Mouse (Mus musculus): ENCODE data around the gene Gpha2. TPM values are rescaled to one million over a fixed set of nuclear protein-coding genes. Genes with fewer than 3 reads are reported as not detected.

The Gpha2 gene
- polyA plus RNA-seq (2012; rRNA removed): 0.31 and 0.83 TPM in 2 replicates

- no peak for DNase-seq (ENCODE audit: low spot score)
These were observed at the start of gene Gpha2 for GRCm38 (mm10) chr19:6226135-6226534. Gpha2 (plus strand) TSS chr19:6226380.

DNA sequence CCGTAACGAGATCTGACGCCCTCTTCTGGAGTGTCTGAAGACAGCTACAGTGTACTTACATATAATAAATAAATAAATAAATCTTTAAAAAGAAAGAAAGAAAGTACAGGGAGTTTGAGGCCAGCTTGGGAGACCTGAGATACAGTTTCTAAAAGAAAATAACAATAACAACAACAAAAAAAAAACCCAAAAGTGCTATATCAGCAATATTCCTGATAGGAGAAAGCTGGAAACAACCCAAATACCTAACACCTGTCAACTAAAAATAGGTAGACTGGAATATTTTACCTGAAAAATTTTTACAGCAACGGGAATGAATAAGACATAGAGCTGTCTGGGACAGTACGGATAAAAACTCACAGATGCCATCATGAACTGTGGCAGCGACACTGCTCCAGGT is 47.4 kb upstream of the Gpha2 start:
- DNase-seq (ENCODE audit: low spot score): no peak

DNA sequence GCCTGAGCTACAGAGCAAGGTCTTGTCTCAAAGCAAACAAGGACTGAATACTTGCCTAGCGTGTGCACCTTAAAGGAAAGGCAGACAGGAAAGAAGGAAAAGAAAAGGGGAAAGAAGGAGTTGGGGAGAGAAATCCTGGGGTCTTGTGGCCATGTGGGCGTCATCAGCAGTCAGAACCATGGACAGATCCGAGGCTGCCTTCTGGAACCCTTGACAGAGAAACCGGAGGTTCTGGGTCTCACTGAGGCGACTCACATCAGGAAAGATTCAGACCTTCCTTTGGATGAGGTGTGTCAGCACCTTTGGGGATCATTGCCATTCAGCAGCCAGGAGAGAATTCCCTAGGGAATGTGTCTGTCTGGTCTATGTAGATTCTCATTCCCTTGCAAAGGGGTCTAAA is 44.6 kb upstream of the Gpha2 start:
- DNase-seq (ENCODE audit: low spot score): no peak

GRCm38 (mm10) chr19:6182534-6182933 is 43.6 kb upstream of the Gpha2 start:
- DNase-seq (ENCODE audit: low spot score): no peak

- DNase-seq (ENCODE audit: low spot score): no peak
These were observed 42.0 kb upstream of the Gpha2 start, which contains the start of gene Majin for GRCm38 (mm10) chr19:6184131-6184530. Majin (plus strand) TSS chr19:6184388.

DNA sequence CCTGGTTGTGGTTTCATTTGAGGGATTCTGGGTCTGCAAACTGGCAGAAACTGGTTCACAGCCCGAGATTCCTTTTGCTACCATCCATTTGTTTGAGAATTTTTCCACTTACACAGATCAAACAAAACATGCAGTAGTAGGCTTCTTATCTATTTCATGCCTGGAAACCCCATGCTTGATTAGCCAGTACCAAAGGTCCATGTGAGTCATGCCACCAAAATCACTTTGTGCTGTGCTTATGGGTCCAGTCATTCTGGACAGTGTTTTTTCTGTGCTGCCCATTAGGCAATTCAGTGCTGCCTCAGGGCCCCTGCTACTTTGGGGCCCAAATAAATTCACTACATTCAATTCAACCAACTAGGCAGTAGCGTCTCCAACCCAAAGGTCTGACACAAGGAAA is 21.9 kb upstream of the Gpha2 start:
- DNase-seq (ENCODE audit: low spot score): no peak

DNA sequence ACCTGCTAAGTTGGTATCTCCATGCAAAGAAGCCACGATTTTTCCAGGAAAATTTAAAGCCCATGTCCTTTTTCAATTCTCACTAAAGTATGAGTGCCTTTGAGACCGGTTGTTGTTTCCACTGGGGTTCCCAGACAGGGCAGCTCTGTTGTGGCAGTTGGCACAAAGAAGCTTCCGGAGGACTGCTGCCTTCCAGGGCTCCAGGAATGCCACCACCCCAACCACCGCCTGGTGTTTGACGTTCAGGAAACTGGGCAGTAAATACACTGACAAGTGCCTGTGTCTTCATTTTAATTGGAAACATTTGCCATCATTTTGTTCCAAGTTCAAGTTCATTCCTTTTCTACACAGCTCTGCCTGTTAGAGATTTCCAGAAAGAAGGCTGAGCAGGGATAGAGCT is 19.5 kb upstream of the Gpha2 start:
- DNase-seq (ENCODE audit: low spot score): no peak

GRCm38 (mm10) chr19:6216046-6216705 is 10.0 kb upstream of the Gpha2 start:
- DNase-seq (ENCODE audit: low spot score): no peak

DNA sequence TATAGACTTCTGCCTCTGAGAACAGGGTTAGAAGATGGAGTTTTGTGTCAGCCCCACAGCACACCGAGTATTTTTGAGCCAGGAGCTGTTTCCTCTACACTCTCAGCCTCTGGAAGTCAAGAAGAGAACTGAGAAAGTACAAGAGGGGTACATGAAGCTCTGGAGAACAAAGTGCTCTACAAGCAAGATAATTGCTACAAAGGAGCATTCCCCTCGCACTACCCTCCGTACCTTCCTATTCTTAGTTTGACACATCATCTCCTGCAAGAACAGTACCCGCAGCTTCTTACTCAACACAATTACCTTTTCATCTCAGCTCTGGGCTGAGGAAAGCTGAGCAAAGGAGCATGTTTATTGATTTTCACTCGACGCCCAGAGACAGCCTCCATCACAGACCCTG is 7.6 kb upstream of the Gpha2 start:
- no peak for DNase-seq (ENCODE audit: low spot score)

DNA sequence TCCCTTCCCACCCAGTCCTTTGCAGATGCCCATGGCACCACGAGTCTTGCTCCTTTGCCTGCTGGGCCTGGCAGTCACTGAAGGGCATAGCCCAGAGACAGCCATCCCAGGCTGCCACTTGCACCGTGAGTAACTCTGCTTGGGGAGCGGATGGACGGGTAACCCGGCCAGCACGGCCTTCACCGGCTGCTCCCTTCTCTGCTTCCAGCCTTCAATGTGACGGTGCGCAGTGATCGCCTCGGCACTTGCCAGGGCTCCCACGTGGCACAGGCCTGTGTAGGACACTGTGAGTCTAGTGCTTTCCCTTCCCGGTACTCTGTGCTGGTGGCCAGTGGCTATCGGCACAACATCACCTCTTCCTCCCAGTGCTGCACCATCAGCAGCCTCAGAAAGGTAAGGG is 583 bp downstream of the Gpha2 start:
- no peak for DNase-seq (ENCODE audit: low spot score)

DNA sequence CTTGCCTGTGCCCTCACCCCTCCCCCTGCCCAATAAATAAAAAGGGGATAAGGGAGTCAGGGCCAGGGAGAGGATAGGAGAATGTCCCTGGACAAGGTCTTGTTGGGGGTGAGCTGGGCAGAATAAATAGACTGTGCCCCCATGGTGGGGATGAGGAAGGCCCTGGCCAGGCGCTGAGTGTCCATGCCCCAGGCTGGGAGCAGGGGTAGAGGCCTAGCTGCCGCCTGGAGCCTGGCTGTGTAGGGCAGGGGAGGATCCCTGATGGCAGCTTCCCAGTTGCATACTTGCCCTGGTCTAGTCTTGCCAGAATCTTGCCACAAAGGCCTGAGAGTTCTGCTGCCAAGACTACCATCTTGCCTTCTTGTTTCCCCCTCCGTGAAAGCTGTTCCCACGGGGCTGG is 1.7 kb downstream of the Gpha2 start:
- no peak for DNase-seq (ENCODE audit: low spot score)

- DNase-seq (ENCODE audit: low spot score): no peak
These were observed 4.2 kb downstream of the Gpha2 start for GRCm38 (mm10) chr19:6230411-6230810.

GRCm38 (mm10) chr19:6231036-6231435 is 4.9 kb downstream of the Gpha2 start:
- DNase-seq (ENCODE audit: low spot score): no peak

DNA sequence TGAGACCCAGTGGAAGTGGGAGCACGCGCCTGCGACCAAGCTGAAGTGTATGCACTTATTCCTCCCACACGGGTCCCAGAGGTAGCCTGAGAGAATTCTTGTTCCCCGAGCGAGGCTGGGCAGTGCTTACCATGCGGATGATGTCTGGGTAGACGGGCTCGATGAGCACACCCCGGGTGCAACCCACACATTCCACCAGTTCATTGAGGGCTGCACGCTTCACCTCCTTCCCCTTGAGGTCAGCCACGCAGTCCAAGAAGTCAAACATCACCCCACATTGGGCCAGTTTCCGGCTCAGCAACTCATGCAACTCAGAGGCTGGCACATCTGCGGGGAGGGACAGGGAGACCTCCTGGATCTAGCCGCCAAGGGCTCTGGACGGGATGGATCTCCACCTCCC is 7.5 kb downstream of the Gpha2 start:
- DNase-seq (ENCODE audit: low spot score): no peak

GRCm38 (mm10) chr19:6234337-6235083 is 8.3 kb downstream of the Gpha2 start:
- no peak for DNase-seq (ENCODE audit: low spot score)

DNA sequence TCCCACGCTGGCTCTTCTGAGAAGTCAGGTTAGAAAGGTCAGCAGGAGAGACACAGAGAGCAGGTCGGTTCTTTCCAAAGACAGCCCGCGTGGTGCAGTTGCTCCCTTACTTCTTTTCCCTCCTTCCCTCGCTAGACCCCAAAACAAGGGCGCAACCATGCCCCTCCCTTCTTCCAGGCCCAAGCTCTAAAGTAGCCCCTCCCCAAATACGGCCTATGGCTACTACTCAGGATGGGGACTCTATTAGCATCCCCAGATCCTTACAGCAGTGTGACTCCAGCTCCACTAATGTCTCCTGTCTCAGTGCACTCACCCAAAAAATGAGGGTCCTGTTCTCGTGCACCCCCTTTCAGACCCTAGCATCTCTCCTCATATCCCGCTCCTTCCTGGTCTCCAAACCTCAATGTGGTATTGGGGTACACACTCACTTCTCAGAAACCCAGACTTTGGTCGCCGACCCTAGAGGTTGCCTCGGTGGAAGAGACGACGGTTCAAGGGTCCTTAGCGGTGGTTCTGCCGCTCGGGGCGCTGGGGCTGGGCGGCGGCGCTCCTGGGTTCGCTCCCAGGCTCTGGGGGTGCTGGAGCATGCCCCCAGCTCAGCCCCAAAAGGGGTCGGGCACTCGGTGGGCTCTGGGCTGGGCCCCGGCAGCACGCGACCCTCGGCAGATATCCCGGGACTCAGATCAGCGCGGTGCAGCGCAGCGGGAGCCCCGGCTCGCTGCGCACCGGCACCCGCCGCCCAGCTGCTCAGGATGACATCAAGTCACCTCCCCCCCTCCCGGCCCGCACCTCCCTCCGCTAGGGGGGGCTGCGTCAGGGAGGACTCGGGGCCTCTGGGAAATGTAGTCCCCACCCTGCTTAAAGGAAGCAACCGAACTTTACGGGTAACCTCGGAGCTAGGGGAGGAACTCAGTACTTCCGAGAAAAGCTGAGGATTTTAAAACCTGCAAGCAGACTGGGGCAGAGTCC is 9.2 kb downstream of the Gpha2 start, which contains the start of gene Ppp2r5b:
TSS of gene Ppp2r5b (minus strand) at position 789 of the 969 bp plus-strand sequence.
- DNase-seq (ENCODE audit: low spot score): peak; percentile 89

DNA sequence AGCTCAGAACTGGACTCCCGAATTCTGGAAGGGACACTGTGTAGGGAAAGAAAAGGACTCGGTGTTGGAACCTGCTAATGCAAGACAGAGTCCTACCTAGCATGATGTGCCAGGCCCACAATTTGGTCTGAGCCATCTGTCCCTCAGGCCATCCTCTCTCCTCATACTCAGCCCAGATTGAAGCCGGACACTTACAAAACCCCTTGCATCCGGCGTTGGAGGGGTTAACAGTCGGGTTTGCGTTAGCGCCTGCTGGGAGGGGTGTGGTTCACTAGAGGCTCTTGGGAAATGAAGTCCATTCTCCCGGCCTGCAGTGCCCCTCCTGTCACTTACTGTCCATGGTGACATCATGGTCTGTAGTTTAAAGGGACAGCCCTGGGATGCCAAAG is 9.9 kb downstream of the Gpha2 start:
- peak; percentile 63 for DNase-seq (ENCODE audit: low spot score)

- DNase-seq (ENCODE audit: low spot score): no peak
These were observed 10.7 kb downstream of the Gpha2 start for GRCm38 (mm10) chr19:6236842-6237241.

DNA sequence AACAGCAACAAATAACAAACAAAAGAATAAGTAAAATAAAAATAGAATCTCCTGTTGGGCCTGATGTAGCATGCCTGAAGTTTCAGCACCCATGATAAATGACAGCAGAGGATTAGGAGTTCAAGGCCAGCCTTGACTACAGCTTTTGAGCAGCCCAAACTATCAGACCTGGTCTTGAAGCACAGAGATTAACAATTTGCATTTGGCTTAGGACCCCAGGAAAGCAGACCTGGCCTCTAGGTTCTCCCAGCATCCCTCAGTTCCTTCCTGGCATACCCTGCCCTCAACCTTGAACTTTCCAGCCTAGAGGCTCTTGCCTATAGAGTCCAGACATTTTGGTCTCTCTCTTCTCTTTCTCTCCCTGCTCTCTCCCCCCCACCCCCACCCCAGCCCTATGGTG is 12.6 kb downstream of the Gpha2 start:
- DNase-seq (ENCODE audit: low spot score): no peak

GRCm38 (mm10) chr19:6240136-6240535 is 14.0 kb downstream of the Gpha2 start:
- no peak for DNase-seq (ENCODE audit: low spot score)

DNA sequence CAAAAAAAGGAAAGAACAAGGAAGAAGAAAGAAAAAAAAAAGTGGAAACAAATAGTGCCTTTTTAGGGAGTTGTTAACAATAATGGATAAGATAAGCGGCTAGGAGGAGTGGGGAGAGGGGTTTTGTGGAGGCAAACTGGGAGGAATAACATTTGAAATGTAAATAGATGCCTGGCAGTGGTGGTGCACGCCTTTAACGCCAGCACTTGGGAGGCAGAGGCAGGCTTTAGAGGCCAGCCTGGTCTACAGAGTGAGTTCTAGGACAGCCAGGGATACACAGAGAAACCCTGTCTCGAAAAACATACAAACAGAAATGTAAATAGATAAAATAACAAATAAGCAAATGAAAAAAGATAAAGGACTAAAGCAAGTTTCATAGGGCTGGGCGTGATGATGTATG is 14.5 kb downstream of the Gpha2 start:
- no peak for DNase-seq (ENCODE audit: low spot score)
